Mouse (Mus musculus): ENCODE results near the gene Mef2c.

- TF ChIP-seq CTCF (conservative IDR thresholded peaks at IDR 0.05 in 1 of 2, IDR thresholded peaks at IDR 0.05 in 1 of 2; ENCODE audit: low read depth in 2 of 2, low read length in 2 of 2): no peak
- TF ChIP-seq MAFK (IDR thresholded peaks at IDR 0.05; ENCODE audit: insufficient replicate concordance, low read length): no peak
- no peak for TF ChIP-seq POLR2A (IDR thresholded peaks at IDR 0.05; ENCODE audit: low read depth, low read length)
- no peak for TF ChIP-seq JUN (IDR thresholded peaks at IDR 0.05; ENCODE audit: insufficient read depth, low read depth, low read length)
- no peak for TF ChIP-seq HCFC1 (IDR thresholded peaks at IDR 0.05; ENCODE audit: low read depth, low read length)
- no peak for TF ChIP-seq EP300 (IDR thresholded peaks at IDR 0.05; ENCODE audit: low read length)
- TF ChIP-seq SMC3 (IDR thresholded peaks at IDR 0.05; ENCODE audit: low read depth, low read length): no peak
- no peak for TF ChIP-seq RCOR1 (conservative IDR thresholded peaks at IDR 0.05; ENCODE audit: low read depth, low read length)
- no peak for TF ChIP-seq KAT2A (IDR thresholded peaks at IDR 0.05; ENCODE audit: insufficient replicate concordance, low read length)
- no peak for TF ChIP-seq E2F4 (IDR thresholded peaks at IDR 0.05; ENCODE audit: insufficient replicate concordance, low read depth, low read length)
Measured at GRCm38 (mm10) chr13:83712778-83713380, 209.0 kb downstream of the Mef2c start.

All from CH12.LX (cell line).